Mouse (Mus musculus): Measurements from ENCODE around the gene Cmtm4. TPM values are rescaled to one million over a fixed set of nuclear protein-coding genes. Genes with fewer than 3 reads are reported as not detected.

Cmtm4 gene
- total RNA-seq (2014; rRNA removed) (38.7 and 39.8 TPM in 2 replicates), polyA plus RNA-seq (2015; fragmentation: Nextera tagmentation; extraction: Ambion mirVana) (2.5 and 2.7 TPM in 2 replicates)

- Histone ChIP-seq H3K36me3 (ENCODE audit: insufficient read depth, low read length) (no peaks in the 10 kb centered on the region), H3K4me1 (ENCODE audit: insufficient read depth, low read length) (peaks cover 3% of the 10 kb centered on the region; the same call in 1 of the 2 replicates), H3K9me3 (ENCODE audit: low read length) (no peaks in the 10 kb centered on the region), H3K27ac (ENCODE audit: low read depth, low read length) (peak within 1 kb of the TSS; percentile 78), H3K4me2 (ENCODE audit: low read depth, low read length, poor library complexity, severe bottlenecking) (peak within 1 kb of the TSS; percentile 84), H3K27me3 (ENCODE audit: insufficient read depth, low read length) (no peaks in the 10 kb centered on the region), H3K9ac (replicated peaks; ENCODE audit: low read length, poor library complexity, severe bottlenecking) (peak within 1 kb of the TSS; percentile 96), H3K4me3 (ENCODE audit: low read depth, low read length) (peak within 1 kb of the TSS; percentile 92)
- peak; percentile 76 for ATAC-seq (ENCODE audit: low FRiP score)
- no peak for TF ChIP-seq CTCF (IDR thresholded peaks at IDR 0.05)
- WGBS = 6% methylated on average over 24 of the region's 54 CpGs
- peak; percentile 66 for DNase-seq (ENCODE audit: low spot score)
Observed at GRCm38 (mm10) chr8:104395703-104396357, at the start of gene Cmtm4. Cmtm4 (minus strand) TSS chr8:104395807.

GRCm38 (mm10) chr8:104445248-104445647 lies 49.6 kb upstream of the Cmtm4 start:
- no peaks in the 10 kb centered on the region for H3K27me3 ChIP-seq (ENCODE audit: insufficient read depth, low read length)
- H3K4me3 ChIP-seq (ENCODE audit: low read depth, low read length) = no peak overlapping the region
- no peak overlapping the region for H3K27ac ChIP-seq (ENCODE audit: low read depth, low read length)
- ATAC-seq (ENCODE audit: low FRiP score) (no peak), DNase-seq (ENCODE audit: low spot score) (no peak)
- H3K4me1 ChIP-seq (ENCODE audit: insufficient read depth, low read length) = no peaks in the 10 kb centered on the region; the same call in 1 of the 2 replicates
- TF ChIP-seq CTCF (IDR thresholded peaks at IDR 0.05) = no peak
- no peak overlapping the region for H3K9ac ChIP-seq (replicated peaks; ENCODE audit: low read length, poor library complexity, severe bottlenecking)
- no peak overlapping the region for H3K4me2 ChIP-seq (ENCODE audit: low read depth, low read length, poor library complexity, severe bottlenecking)
- no peaks in the 10 kb centered on the region for H3K36me3 ChIP-seq (ENCODE audit: insufficient read depth, low read length)
- 64% methylated on average over 6 of the region's 6 CpGs for WGBS
- H3K9me3 ChIP-seq (ENCODE audit: low read length) = no peaks in the 10 kb centered on the region

GRCm38 (mm10) chr8:104443125-104443679 lies 47.6 kb upstream of the Cmtm4 start:
- peak overlapping the region; percentile 71; the same call in 1 of the 2 replicates for H3K4me2 ChIP-seq (ENCODE audit: low read depth, low read length, poor library complexity, severe bottlenecking)
- no peak for DNase-seq (ENCODE audit: low spot score)
- H3K9ac ChIP-seq (replicated peaks; ENCODE audit: low read length, poor library complexity, severe bottlenecking) = peak overlapping the region; percentile 96
- H3K27me3 ChIP-seq (ENCODE audit: insufficient read depth, low read length) = no peaks in the 10 kb centered on the region
- H3K9me3 ChIP-seq (ENCODE audit: low read length) = no peaks in the 10 kb centered on the region
- TF ChIP-seq CTCF (IDR thresholded peaks at IDR 0.05) = no peak
- H3K4me3 ChIP-seq (ENCODE audit: low read depth, low read length) = peak overlapping the region; percentile 98
- 65% methylated on average over 7 of the region's 7 CpGs for WGBS
- H3K4me1 ChIP-seq (ENCODE audit: insufficient read depth, low read length) = no peaks in the 10 kb centered on the region; the same call in 1 of the 2 replicates
- peaks cover 18% of the 10 kb centered on the region for H3K36me3 ChIP-seq (ENCODE audit: insufficient read depth, low read length)
- peak; percentile 11; the same call in 1 of the 2 replicates for ATAC-seq (ENCODE audit: low FRiP score)
- peak overlapping the region; percentile 95 for H3K27ac ChIP-seq (ENCODE audit: low read depth, low read length)

- ATAC-seq (ENCODE audit: low FRiP score) (peak; percentile 89), DNase-seq (ENCODE audit: low spot score) (peak; percentile 91)
- Histone ChIP-seq H3K4me3 (ENCODE audit: low read depth, low read length) (peak within 1 kb of the TSS; percentile 98), H3K9me3 (ENCODE audit: low read length) (no peaks in the 10 kb centered on the region), H3K36me3 (ENCODE audit: insufficient read depth, low read length) (peaks cover 18% of the 10 kb centered on the region), H3K27ac (ENCODE audit: low read depth, low read length) (peak within 1 kb of the TSS; percentile 95), H3K4me2 (ENCODE audit: low read depth, low read length, poor library complexity, severe bottlenecking) (peak within 1 kb of the TSS; percentile 71), H3K4me1 (ENCODE audit: insufficient read depth, low read length) (no peaks in the 10 kb centered on the region; the same call in 1 of the 2 replicates), H3K9ac (replicated peaks; ENCODE audit: low read length, poor library complexity, severe bottlenecking) (peak within 1 kb of the TSS; percentile 96), H3K27me3 (ENCODE audit: insufficient read depth, low read length) (no peaks in the 10 kb centered on the region)
- WGBS = under 1% methylated on average over 66 of the region's 75 CpGs
- peak; percentile 90 for TF ChIP-seq CTCF (IDR thresholded peaks at IDR 0.05)
Observed at GRCm38 (mm10) chr8:104442299-104443124, 46.9 kb upstream of the Cmtm4 start, which contains the start of gene Dync1li2. Dync1li2 (minus strand) TSS chr8:104443047.

GRCm38 (mm10) chr8:104441613-104442012 lies 46.0 kb upstream of the Cmtm4 start:
- H3K4me3 ChIP-seq (ENCODE audit: low read depth, low read length) = peak overlapping the region; percentile 98
- H3K9ac ChIP-seq (replicated peaks; ENCODE audit: low read length, poor library complexity, severe bottlenecking) = peak overlapping the region; percentile 96
- no peaks in the 10 kb centered on the region for H3K27me3 ChIP-seq (ENCODE audit: insufficient read depth, low read length)
- DNase-seq (ENCODE audit: low spot score) (no peak), ATAC-seq (ENCODE audit: low FRiP score) (no peak)
- WGBS = 45% methylated on average over 7 of the region's 7 CpGs
- H3K27ac ChIP-seq (ENCODE audit: low read depth, low read length) = peak overlapping the region; percentile 95; the same call in 1 of the 2 replicates
- H3K4me1 ChIP-seq (ENCODE audit: insufficient read depth, low read length) = no peaks in the 10 kb centered on the region; the same call in 1 of the 2 replicates
- TF ChIP-seq CTCF (IDR thresholded peaks at IDR 0.05) = no peak
- H3K9me3 ChIP-seq (ENCODE audit: low read length) = no peaks in the 10 kb centered on the region
- peak overlapping the region; percentile 71 for H3K4me2 ChIP-seq (ENCODE audit: low read depth, low read length, poor library complexity, severe bottlenecking)
- H3K36me3 ChIP-seq (ENCODE audit: insufficient read depth, low read length) = peaks cover 26% of the 10 kb centered on the region
